Mouse (Mus musculus): ENCODE measurements around the gene Ranbp1.

DNA sequence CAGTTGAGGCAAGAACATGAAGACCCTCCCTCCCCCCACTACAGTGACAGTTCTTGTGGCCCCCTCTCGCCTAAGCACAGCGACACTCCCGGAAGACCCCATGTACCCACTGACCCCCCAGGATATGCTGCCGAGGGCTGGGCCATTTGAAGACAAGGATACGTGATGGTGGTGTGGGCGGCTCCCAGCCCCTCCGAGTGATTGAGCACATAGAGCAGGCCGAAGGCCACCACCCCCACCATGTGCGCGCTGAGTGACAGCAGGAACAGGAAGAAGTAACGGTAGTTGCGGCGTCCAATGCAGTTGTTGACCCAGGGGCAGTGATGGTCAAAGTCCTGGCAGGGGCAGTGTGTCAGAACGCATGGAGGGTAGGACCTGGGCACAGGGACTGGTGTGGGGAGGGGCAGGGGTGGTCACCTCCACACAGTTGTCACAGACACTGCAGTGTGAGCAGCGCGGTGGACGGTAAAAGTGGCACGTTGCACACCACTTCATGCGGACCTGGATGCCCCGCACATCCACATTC is 20.6 kb downstream of the Ranbp1 start:
- TF ChIP-seq CTCF (IDR thresholded peaks at IDR 0.05; ENCODE audit: low read depth): no peak
- no peak for TF ChIP-seq EP300 (optimal IDR thresholded peaks at IDR 0.05)

Data from stomach, postnatal 0 days (tissue).